18 mouse cellular contexts compared by ENCODE assay signal in genomic region chr15:83938466-83938865, GRCm38 (mm10).
"Had no signal": no experiment of that assay in that cellular context is flagged by ENCODE, and none has a peak within 500 bp of the region (broad histone marks: within the 10 kb centered on the region; RNA-seq: fewer than 3 reads in every experiment).

No protein-coding gene starts in this region.

- H3K36me3 ChIP-seq: liver, embryonic 13.5 days; liver, embryonic 15.5 days; lung, embryonic 15.5 days; midbrain, embryonic 15.5 days; neural tube, embryonic 12.5 days; stomach, embryonic 15.5 days had no signal

- H3K9ac ChIP-seq: liver, embryonic 13.5 days; liver, embryonic 15.5 days; liver, postnatal 0 days; lung, embryonic 15.5 days; midbrain, embryonic 15.5 days; neural tube, embryonic 12.5 days; stomach, embryonic 15.5 days had no signal

- H3K4me1 ChIP-seq: liver, embryonic 13.5 days; liver, embryonic 15.5 days; lung, embryonic 15.5 days; megakaryocyte, embryonic 14.5 days; neural tube, embryonic 12.5 days; stomach, embryonic 15.5 days had no signal

- H3K27me3 ChIP-seq: liver, embryonic 13.5 days; liver, embryonic 15.5 days; lung, embryonic 15.5 days; midbrain, embryonic 15.5 days; neural tube, embryonic 12.5 days; stomach, embryonic 15.5 days had no signal

- ATAC-seq: liver, postnatal 0 days; lung, postnatal 0 days; midbrain, embryonic 15.5 days had no signal

- H3K4me2 ChIP-seq: liver, embryonic 13.5 days; liver, embryonic 15.5 days; lung, embryonic 15.5 days; midbrain, embryonic 15.5 days; neural tube, embryonic 12.5 days; stomach, embryonic 15.5 days had no signal

- H3K9me3 ChIP-seq: liver, embryonic 13.5 days; liver, embryonic 15.5 days; lung, embryonic 15.5 days; megakaryocyte, embryonic 14.5 days; midbrain, embryonic 15.5 days; neural tube, embryonic 12.5 days; stomach, embryonic 15.5 days had no signal

- DNase-seq: liver, embryonic 13.5 days; liver, postnatal 0 days; lung, adult 2 months; lung, postnatal 14 days; lung, postnatal 36 days; right cerebral cortex, postnatal 14 days; thymus, adult 2 months; thymus, postnatal 25 days; thymus, postnatal 4 days had no signal

- H3K4me3 ChIP-seq: liver, embryonic 13.5 days; liver, embryonic 15.5 days; lung, embryonic 15.5 days; megakaryocyte, embryonic 14.5 days; midbrain, embryonic 15.5 days; neural tube, embryonic 12.5 days; stomach, embryonic 15.5 days had no signal

- H3K27ac ChIP-seq: liver, embryonic 13.5 days; liver, embryonic 15.5 days; lung, embryonic 15.5 days; macrophage; midbrain, embryonic 15.5 days; neural tube, embryonic 12.5 days; stomach, embryonic 15.5 days; stomach, postnatal 0 days had no signal
